Mouse (Mus musculus) G1E (cell line): Measurements from ENCODE around the gene Gm16253. TPM values are rescaled to one million over a fixed set of nuclear protein-coding genes. Genes with fewer than 3 reads are reported as not detected.

Experiments
- ATAC-seq: 2 replicates; pipeline ENCODE4 v1.8.0; 2016; ENCODE audit warnings: mild to moderate bottlenecking; ENCODE audit not compliant: insufficient number of reproducible peaks, poor library complexity, low FRiP score, severe bottlenecking; ENCODE audit errors: extremely low read depth
- DNase-seq: peaks from one replicate; pipeline ENCODE4 v3.0.0; 2012; ENCODE audit warnings: low spot score
- H3K27me3 ChIP-seq: 2 replicates; pipeline ENCODE4 v1.6.1; 2012; ENCODE audit warnings: mild to moderate bottlenecking, low read length, inconsistent platforms; ENCODE audit not compliant: insufficient read depth
- H3K36me3 ChIP-seq: replicated peaks from 2 replicates; pipeline ENCODE3; 2012; ENCODE audit warnings: mild to moderate bottlenecking, inconsistent platforms
- H3K4me1 ChIP-seq: 2 replicates; pipeline ENCODE4 v1.6.1; 2012; ENCODE audit warnings: low read depth, low read length, inconsistent platforms, mixed read lengths; ENCODE audit not compliant: insufficient read depth
- H3K4me3 ChIP-seq: 2 replicates; pipeline ENCODE4 v1.5.1; 2012; ENCODE audit warnings: low read depth, mild to moderate bottlenecking, inconsistent platforms, low read length, moderate library complexity, mixed read lengths
- H3K9me3 ChIP-seq: replicated peaks from 2 replicates; pipeline ENCODE4 v1.6.1; 2012; ENCODE audit warnings: inconsistent platforms
- CTCF ChIP-seq: IDR thresholded peaks from 2 replicates; pipeline ENCODE4 v1.5.1; 2012; ENCODE audit warnings: low read depth, low read length, inconsistent platforms, mixed read lengths
- GATA1 ChIP-seq: IDR thresholded peaks from 2 replicates; pipeline ENCODE4 v1.6.1; 2012; ENCODE audit warnings: borderline replicate concordance, low read length, inconsistent platforms, mixed read lengths
- GATA2 ChIP-seq: IDR thresholded peaks from 2 replicates; pipeline ENCODE4 v1.6.1; 2012; ENCODE audit warnings: low read depth, low read length, inconsistent platforms, borderline replicate concordance
- POLR2AphosphoS5 ChIP-seq: IDR thresholded peaks from 2 replicates; pipeline ENCODE4 v1.6.1; 2012; ENCODE audit warnings: low read depth, low read length, inconsistent platforms; ENCODE audit not compliant: insufficient replicate concordance
- TAL1 ChIP-seq: conservative IDR thresholded peaks from 2 replicates; pipeline ENCODE4 v1.6.1; 2012; ENCODE audit warnings: low read depth, low read length, inconsistent platforms, mixed read lengths
- polyA plus RNA-seq: library from polyadenylated mRNA; stranded (reverse); fragments of >175 nt; gene quantifications from 2 replicates; pipeline ENCODE4 v1.2.3, GENCODE M21; 2012
- total RNA-seq, 2 experiments: library from RNA; stranded (forward) in 1 of 2; stranded (reverse) in 1 of 2; fragments of 200-1000 nt in 1 of 2; fragments of >200 nt in 1 of 2; fragmentation: Nextera tagmentation in 1 of 2; gene quantifications; 2 replicates each; pipeline ENCODE4 v1.2.3; 2014 to 2017

The Gm16253 gene
- total and polyA plus RNA-seq, 3 experiments = not detected

GRCm38 (mm10) chr3:96596228-96596707 lies 19.5 kb downstream of the Gm16253 start, which contains the start of gene Ankrd34a:
Ankrd34a (plus strand) TSS chr3:96596636.
- Histone ChIP-seq H3K4me1 (peaks cover 65% of the 10 kb centered on the region), H3K9me3 (peaks cover 8% of the 10 kb centered on the region), H3K27me3 (peaks cover 43% of the 10 kb centered on the region), H3K36me3 (no peaks in the 10 kb centered on the region), H3K4me3 (peak within 1 kb of the TSS; percentile 34; the same call in 1 of the 2 replicates)
- TF ChIP-seq TAL1 (no peak), CTCF (no peak), GATA1 (no peak)
- no peak for ATAC-seq
- DNase-seq = no peak

- no peaks in the 10 kb centered on the region for H3K36me3 ChIP-seq
- H3K4me3 ChIP-seq = no peak overlapping the region
- no peak for DNase-seq
- no peak for ATAC-seq
- TF ChIP-seq TAL1 (no peak), GATA2 (no peak), GATA1 (no peak), CTCF (no peak), POLR2AphosphoS5 (no peak)
- H3K9me3 ChIP-seq = peaks cover 8% of the 10 kb centered on the region
- peaks cover 49% of the 10 kb centered on the region for H3K27me3 ChIP-seq
- peaks cover 71% of the 10 kb centered on the region for H3K4me1 ChIP-seq
These were observed 20.1 kb downstream of the Gm16253 start for GRCm38 (mm10) chr3:96596855-96597254.

DNA sequence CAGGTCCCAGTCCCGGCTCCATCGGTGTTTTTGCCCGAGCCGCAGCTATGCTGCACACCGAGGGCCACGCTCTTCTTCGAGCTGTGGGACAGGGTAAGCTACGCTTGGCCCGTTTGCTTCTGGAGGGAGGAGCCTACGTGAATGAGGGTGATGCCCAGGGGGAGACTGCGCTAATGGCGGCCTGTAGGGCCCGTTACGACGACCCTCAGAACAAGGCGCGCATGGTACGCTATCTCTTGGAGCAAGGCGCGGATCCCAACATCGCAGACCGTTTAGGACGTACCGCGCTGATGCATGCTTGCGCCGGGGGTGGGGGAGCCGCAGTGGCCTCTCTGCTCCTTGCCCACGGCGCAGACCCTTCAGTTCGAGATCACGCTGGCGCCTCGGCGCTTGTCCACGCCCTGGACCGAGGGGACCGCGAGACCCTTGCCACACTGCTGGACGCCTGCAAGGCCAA lies 20.7 kb downstream of the Gm16253 start:
- no peak for ATAC-seq
- Histone ChIP-seq H3K9me3 (peaks cover 8% of the 10 kb centered on the region), H3K27me3 (peaks cover 55% of the 10 kb centered on the region), H3K4me1 (peaks cover 70% of the 10 kb centered on the region), H3K36me3 (no peaks in the 10 kb centered on the region), H3K4me3 (peak overlapping the region; percentile 34; the same call in 1 of the 2 replicates)
- no peak for TF ChIP-seq POLR2AphosphoS5
- no peak for TF ChIP-seq CTCF
- no peak for TF ChIP-seq TAL1
- no peak for TF ChIP-seq GATA1
- no peak for TF ChIP-seq GATA2
- DNase-seq = no peak

- ATAC-seq = no peak
- Histone ChIP-seq H3K4me3 (no peak overlapping the region; the same call in 1 of the 2 replicates), H3K27me3 (peaks cover 62% of the 10 kb centered on the region), H3K4me1 (peaks cover 62% of the 10 kb centered on the region), H3K36me3 (no peaks in the 10 kb centered on the region), H3K9me3 (peaks cover 8% of the 10 kb centered on the region)
- DNase-seq = no peak
- TF ChIP-seq POLR2AphosphoS5 (no peak), GATA1 (no peak), TAL1 (no peak), CTCF (no peak), GATA2 (no peak)
These were observed 21.6 kb downstream of the Gm16253 start for GRCm38 (mm10) chr3:96598156-96599068.

DNA sequence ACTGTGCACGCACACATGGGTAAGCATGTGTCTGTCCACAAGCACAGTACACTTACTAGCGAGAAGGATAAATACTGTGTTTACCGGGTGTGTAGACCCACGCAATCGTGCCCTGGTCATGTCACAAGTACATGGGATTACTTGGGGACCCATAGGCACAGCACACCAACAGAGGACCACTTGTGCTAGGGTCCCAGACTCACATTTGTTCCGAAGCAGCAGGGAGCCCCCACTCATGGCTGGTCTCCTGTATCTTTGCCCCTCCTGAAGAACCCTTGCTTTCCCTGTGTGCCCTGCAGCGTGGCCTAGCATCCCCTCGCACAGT lies 22.2 kb downstream of the Gm16253 start:
- peaks cover 63% of the 10 kb centered on the region for H3K27me3 ChIP-seq
- H3K36me3 ChIP-seq = no peaks in the 10 kb centered on the region
- peaks cover 8% of the 10 kb centered on the region for H3K9me3 ChIP-seq
- DNase-seq (no peak), ATAC-seq (no peak)
- TF ChIP-seq GATA2 (no peak), GATA1 (no peak), CTCF (no peak), POLR2AphosphoS5 (no peak), TAL1 (no peak)
- peaks cover 62% of the 10 kb centered on the region for H3K4me1 ChIP-seq
- no peak overlapping the region for H3K4me3 ChIP-seq

- Histone ChIP-seq H3K27me3 (peaks cover 63% of the 10 kb centered on the region), H3K36me3 (no peaks in the 10 kb centered on the region), H3K4me1 (peaks cover 59% of the 10 kb centered on the region), H3K9me3 (peaks cover 8% of the 10 kb centered on the region), H3K4me3 (no peak overlapping the region)
- no peak for ATAC-seq
- TF ChIP-seq TAL1 (no peak), CTCF (no peak), POLR2AphosphoS5 (no peak), GATA1 (no peak), GATA2 (no peak)
- DNase-seq = no peak
These were observed 22.6 kb downstream of the Gm16253 start for GRCm38 (mm10) chr3:96599411-96599810.
